Mouse (Mus musculus) embryonic fibroblast, embryonic 13.5 days (primary cell): ENCODE measurements around the gene 0610040J01Rik. TPM values are rescaled to one million over a fixed set of nuclear protein-coding genes. Genes with fewer than 3 reads are reported as not detected.

Source experiments
- H3K27ac ChIP-seq: 2 replicates; pipeline ENCODE4 v1.5.1; 2012; ENCODE audit warnings: low read length, control low read depth, inconsistent platforms; ENCODE audit not compliant: insufficient read depth
- H3K4me1 ChIP-seq: 2 replicates; pipeline ENCODE4 v1.6.1; 2011; ENCODE audit warnings: low read length; ENCODE audit not compliant: control insufficient read depth, insufficient read depth
- H3K4me3 ChIP-seq: 2 replicates; pipeline ENCODE4 v1.5.1; 2011; ENCODE audit warnings: mild to moderate bottlenecking, control low read depth, low read length; ENCODE audit not compliant: insufficient read depth
- CTCF ChIP-seq: IDR thresholded peaks from 2 replicates; pipeline ENCODE4 v1.5.1; 2011; ENCODE audit warnings: mild to moderate bottlenecking, control low read depth, low read length, moderate library complexity, borderline replicate concordance; ENCODE audit not compliant: insufficient read depth
- POLR2A ChIP-seq: IDR thresholded peaks from 2 replicates; pipeline ENCODE4 v1.6.1; 2011; ENCODE audit warnings: low read depth, mild to moderate bottlenecking, control low read depth, low read length, moderate library complexity
- polyA plus RNA-seq: library from polyadenylated mRNA; stranded (reverse); fragments of >200 nt; gene quantifications from 2 replicates; pipeline ENCODE4 v1.2.4, GENCODE M21; 2011; ENCODE audit warnings: low read depth; ENCODE audit not compliant: missing spikeins, insufficient read length

The 0610040J01Rik gene
- polyA plus RNA-seq, 1 experiment, result not detected

GRCm38 (mm10) chr5:63828380-63829185 lies 16.4 kb downstream of the 0610040J01Rik start:
- H3K4me3 ChIP-seq, result no peak overlapping the region
- H3K4me1 ChIP-seq, result no peaks in the 10 kb centered on the region
- no peak overlapping the region for H3K27ac ChIP-seq
- no peak for TF ChIP-seq POLR2A
- TF ChIP-seq CTCF, result no peak

- no peak for TF ChIP-seq CTCF
- no peak for TF ChIP-seq POLR2A
- Histone ChIP-seq H3K4me3 (no peak overlapping the region), H3K4me1 (no peaks in the 10 kb centered on the region), H3K27ac (no peak overlapping the region)
Observed at GRCm38 (mm10) chr5:63831054-63831453, 18.9 kb downstream of the 0610040J01Rik start.

DNA sequence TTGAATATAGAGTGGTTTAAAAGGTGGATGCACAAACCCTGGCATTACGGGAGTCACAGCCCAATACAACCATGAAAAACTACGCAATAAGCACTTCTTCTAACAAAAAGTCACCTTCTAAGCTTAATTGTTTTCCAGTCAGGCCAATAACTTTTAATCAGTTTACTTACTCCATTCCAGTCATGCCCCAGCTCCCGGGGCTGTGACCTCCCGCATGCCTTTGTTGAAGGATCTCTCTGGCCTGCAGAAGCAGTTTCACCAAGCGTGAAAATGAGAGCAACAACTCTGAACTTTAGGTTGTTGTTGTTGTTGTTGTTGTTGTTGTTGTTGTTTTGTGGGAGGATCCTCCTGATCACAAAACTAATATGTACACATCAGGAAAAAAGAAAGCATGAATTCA lies 21.8 kb downstream of the 0610040J01Rik start:
- H3K27ac ChIP-seq, result no peak overlapping the region
- TF ChIP-seq POLR2A (no peak), CTCF (no peak)
- H3K4me3 ChIP-seq, result no peak overlapping the region
- no peaks in the 10 kb centered on the region for H3K4me1 ChIP-seq

GRCm38 (mm10) chr5:63834435-63834834 lies 22.3 kb downstream of the 0610040J01Rik start:
- no peak overlapping the region for H3K4me3 ChIP-seq
- no peak for TF ChIP-seq CTCF
- no peak for TF ChIP-seq POLR2A
- H3K27ac ChIP-seq, result no peak overlapping the region
- no peaks in the 10 kb centered on the region for H3K4me1 ChIP-seq

GRCm38 (mm10) chr5:63837115-63837514 lies 25.0 kb downstream of the 0610040J01Rik start:
- Histone ChIP-seq H3K4me3 (no peak overlapping the region), H3K27ac (no peak overlapping the region), H3K4me1 (no peaks in the 10 kb centered on the region)
- TF ChIP-seq POLR2A, result no peak
- TF ChIP-seq CTCF, result no peak

DNA sequence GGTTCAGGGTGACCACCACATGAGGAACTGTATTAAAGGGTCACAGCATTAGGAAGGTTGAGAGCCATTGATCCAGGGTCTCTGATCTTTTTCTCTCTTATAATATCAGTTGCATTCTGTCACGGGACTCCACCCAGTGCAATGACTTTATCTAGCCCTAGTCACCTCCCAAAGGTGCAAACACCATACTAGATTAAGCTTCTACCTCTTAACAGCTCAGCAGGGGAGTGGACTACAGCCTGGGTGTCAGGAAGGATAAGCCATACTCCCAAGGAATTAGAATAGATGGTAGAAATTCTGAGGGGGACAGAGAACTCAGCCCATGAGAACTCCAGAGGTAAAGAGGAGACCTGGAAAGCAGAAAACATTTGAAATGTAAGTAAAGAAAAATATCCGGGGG lies 25.7 kb downstream of the 0610040J01Rik start:
- no peak overlapping the region for H3K27ac ChIP-seq
- TF ChIP-seq POLR2A (no peak), CTCF (no peak)
- no peak overlapping the region for H3K4me3 ChIP-seq
- no peaks in the 10 kb centered on the region for H3K4me1 ChIP-seq

- Histone ChIP-seq H3K27ac (no peak overlapping the region), H3K4me3 (no peak overlapping the region), H3K4me1 (no peaks in the 10 kb centered on the region)
- TF ChIP-seq POLR2A (no peak), CTCF (no peak)
Observed at GRCm38 (mm10) chr5:63839801-63840416, 27.7 kb downstream of the 0610040J01Rik start.

DNA sequence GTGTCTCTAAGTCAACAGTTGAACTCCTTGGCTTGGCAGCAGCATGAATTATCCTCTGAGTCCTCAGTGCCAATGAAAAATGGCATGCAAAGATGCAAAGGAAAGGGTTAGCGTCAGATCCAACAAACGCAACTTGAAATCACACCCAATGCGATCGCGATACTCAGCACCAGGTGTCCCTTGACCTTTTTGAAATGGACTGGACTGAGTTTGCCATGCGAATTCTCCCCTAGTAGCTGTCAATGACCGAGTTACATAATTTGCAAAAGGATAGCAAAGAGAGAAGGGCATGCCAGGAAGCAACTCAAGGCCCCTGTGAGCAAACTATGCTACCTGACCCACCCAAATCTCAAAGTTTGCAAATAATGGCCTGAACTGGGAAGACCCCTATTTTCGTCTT lies 34.9 kb downstream of the 0610040J01Rik start:
- H3K27ac ChIP-seq, result no peak overlapping the region
- no peak overlapping the region for H3K4me3 ChIP-seq
- no peaks in the 10 kb centered on the region for H3K4me1 ChIP-seq
- TF ChIP-seq CTCF, result no peak
- no peak for TF ChIP-seq POLR2A

GRCm38 (mm10) chr5:63847541-63848226 lies 35.5 kb downstream of the 0610040J01Rik start:
- no peak overlapping the region for H3K4me3 ChIP-seq
- no peak for TF ChIP-seq CTCF
- H3K4me1 ChIP-seq, result no peaks in the 10 kb centered on the region
- no peak overlapping the region for H3K27ac ChIP-seq

GRCm38 (mm10) chr5:63858901-63859300 lies 46.7 kb downstream of the 0610040J01Rik start:
- H3K4me3 ChIP-seq, result no peak overlapping the region
- no peak overlapping the region for H3K27ac ChIP-seq
- H3K4me1 ChIP-seq, result no peaks in the 10 kb centered on the region
- no peak for TF ChIP-seq POLR2A
- no peak for TF ChIP-seq CTCF
